Mouse (Mus musculus) adrenal gland, adult 18-20 months (tissue): Measurements from ENCODE around the gene Mad1l1. TPM values are rescaled to one million over a fixed set of nuclear protein-coding genes. Genes with fewer than 3 reads are reported as not detected.

Experiments
- DNase-seq, 2 experiments: peaks; one replicate each; pipeline ENCODE4 v3.0.0; 2021 to 2022; ENCODE audit warnings: low spot score in 2 of 2
- total RNA-seq, 2 experiments: library from RNA; stranded (reverse); gene quantifications; 1 replicate in 1 of 2; 2 replicates in 1 of 2; pipeline ENCODE4 v1.2.3; 2021

Gene Mad1l1
- total RNA-seq, 2 experiments from 2014 or later = 11.4 to 12.9 TPM

- DNase-seq = peak; percentile 82 to 88
These were observed 10.5 kb upstream of the Mad1l1 start, which contains the start of gene Mrm2 for GRCm38 (mm10) chr5:140331615-140332512. Mrm2 (minus strand) TSS chr5:140331898.

GRCm38 (mm10) chr5:140324058-140324457 lies 2.7 kb upstream of the Mad1l1 start:
- no peak for DNase-seq

GRCm38 (mm10) chr5:140321756-140322575 lies 614 bp upstream of the Mad1l1 start:
- peak in 1 of 2 experiments; percentile 12 for DNase-seq

GRCm38 (mm10) chr5:140316716-140317115 lies 4.6 kb downstream of the Mad1l1 start:
- DNase-seq = no peak

GRCm38 (mm10) chr5:140307602-140308001 lies 13.8 kb downstream of the Mad1l1 start:
- no peak for DNase-seq

- DNase-seq = no peak
These were observed 15.3 kb downstream of the Mad1l1 start for GRCm38 (mm10) chr5:140306016-140306415.

GRCm38 (mm10) chr5:140298291-140298690 lies 23.1 kb downstream of the Mad1l1 start:
- no peak for DNase-seq

- peak; percentile 10 to 35 for DNase-seq
These were observed 29.2 kb downstream of the Mad1l1 start for GRCm38 (mm10) chr5:140292152-140292551.

GRCm38 (mm10) chr5:140289161-140289560 lies 32.2 kb downstream of the Mad1l1 start:
- DNase-seq = no peak

GRCm38 (mm10) chr5:140288287-140288686 lies 33.1 kb downstream of the Mad1l1 start:
- no peak for DNase-seq

GRCm38 (mm10) chr5:140284761-140285160 lies 36.6 kb downstream of the Mad1l1 start:
- no peak for DNase-seq

GRCm38 (mm10) chr5:140284011-140284410 lies 37.3 kb downstream of the Mad1l1 start:
- DNase-seq = no peak

- DNase-seq = no peak
These were observed 38.5 kb downstream of the Mad1l1 start for GRCm38 (mm10) chr5:140282900-140283299.

GRCm38 (mm10) chr5:140282376-140282775 lies 39.0 kb downstream of the Mad1l1 start:
- no peak for DNase-seq

GRCm38 (mm10) chr5:140280205-140280604 lies 41.1 kb downstream of the Mad1l1 start:
- DNase-seq = no peak

GRCm38 (mm10) chr5:140276779-140277178 lies 44.6 kb downstream of the Mad1l1 start:
- no peak for DNase-seq

- no peak for DNase-seq
These were observed 50.2 kb downstream of the Mad1l1 start for GRCm38 (mm10) chr5:140270976-140271685.

GRCm38 (mm10) chr5:140268396-140268795 lies 53.0 kb downstream of the Mad1l1 start:
- DNase-seq = no peak

GRCm38 (mm10) chr5:140267061-140267460 lies 54.3 kb downstream of the Mad1l1 start:
- DNase-seq = no peak

- no peak for DNase-seq
These were observed 56.4 kb downstream of the Mad1l1 start for GRCm38 (mm10) chr5:140264825-140265575.
